Mouse (Mus musculus): Measurements from ENCODE around the gene Lhfpl3. TPM values are rescaled to one million over a fixed set of nuclear protein-coding genes. Genes with fewer than 3 reads are reported as not detected.

The Lhfpl3 gene
- polyA plus RNA-seq, 1 experiment from 2014 or later, result 0.24 TPM

GRCm38 (mm10) chr5:23114249-23114648 is 368.4 kb downstream of the Lhfpl3 start:
- Histone ChIP-seq H3K36me3 (ENCODE audit: control insufficient read depth, insufficient read depth, low read length) (no peaks in the 10 kb centered on the region), H3K9me3 (ENCODE audit: control insufficient read depth, low read length) (no peaks in the 10 kb centered on the region), H3K4me2 (ENCODE audit: low read depth, severe bottlenecking) (no peak overlapping the region), H3K27me3 (ENCODE audit: control insufficient read depth, insufficient read depth, low read length) (no peaks in the 10 kb centered on the region), H3K27ac (replicated peaks; ENCODE audit: low read depth, low read length) (no peak overlapping the region), H3K4me1 (ENCODE audit: control insufficient read depth, insufficient read depth, low read length) (no peaks in the 10 kb centered on the region), H3K4me3 (ENCODE audit: low read depth, low read length) (no peak overlapping the region), H3K9ac (ENCODE audit: low read length) (no peak overlapping the region)
- ATAC-seq (ENCODE audit: insufficient number of reproducible peaks, low FRiP score, low TSS enrichment, low read depth) (no peak), DNase-seq (ENCODE audit: low spot score) (no peak)
- 90% methylated on average over 4 of the region's 4 CpGs for WGBS

DNA sequence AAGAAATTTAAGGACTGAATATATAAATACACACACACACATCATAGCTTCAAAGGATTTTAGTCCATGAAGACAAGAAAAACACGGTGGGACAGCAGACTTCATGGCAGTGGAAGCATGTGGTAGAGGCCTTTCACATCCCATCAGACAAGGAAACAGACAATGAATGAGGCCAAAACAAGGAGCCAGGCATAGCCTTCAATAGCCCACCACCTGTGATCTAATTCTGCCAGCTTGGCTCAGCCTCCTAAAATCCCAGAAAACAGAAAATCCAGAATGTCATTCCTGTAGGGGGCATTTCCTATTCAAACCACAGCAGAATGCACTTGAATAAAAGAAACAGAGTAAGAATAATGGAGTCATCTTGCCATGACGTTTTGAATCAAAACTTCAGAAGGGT is 381.0 kb downstream of the Lhfpl3 start:
- 81% methylated on average over 2 of the region's 2 CpGs for WGBS
- DNase-seq (ENCODE audit: low spot score), result no peak
- no peaks in the 10 kb centered on the region for H3K36me3 ChIP-seq (ENCODE audit: control insufficient read depth, insufficient read depth, low read length)
- H3K4me2 ChIP-seq (ENCODE audit: low read depth, severe bottlenecking), result no peak overlapping the region
- no peak for ATAC-seq (ENCODE audit: insufficient number of reproducible peaks, low FRiP score, low TSS enrichment, low read depth)
- no peaks in the 10 kb centered on the region for H3K9me3 ChIP-seq (ENCODE audit: control insufficient read depth, low read length)
- H3K4me3 ChIP-seq (ENCODE audit: low read depth, low read length), result no peak overlapping the region
- no peaks in the 10 kb centered on the region for H3K4me1 ChIP-seq (ENCODE audit: control insufficient read depth, insufficient read depth, low read length)
- H3K27ac ChIP-seq (replicated peaks; ENCODE audit: low read depth, low read length), result no peak overlapping the region
- H3K27me3 ChIP-seq (ENCODE audit: control insufficient read depth, insufficient read depth, low read length), result no peaks in the 10 kb centered on the region
- H3K9ac ChIP-seq (ENCODE audit: low read length), result no peak overlapping the region

- ATAC-seq (ENCODE audit: insufficient number of reproducible peaks, low FRiP score, low TSS enrichment, low read depth) (no peak), DNase-seq (ENCODE audit: low spot score) (peak; percentile 27)
- H3K4me3 ChIP-seq (ENCODE audit: low read depth, low read length), result no peak overlapping the region
- no peak overlapping the region for H3K4me2 ChIP-seq (ENCODE audit: low read depth, severe bottlenecking)
- no peaks in the 10 kb centered on the region for H3K27me3 ChIP-seq (ENCODE audit: control insufficient read depth, insufficient read depth, low read length)
- H3K4me1 ChIP-seq (ENCODE audit: control insufficient read depth, insufficient read depth, low read length), result no peaks in the 10 kb centered on the region
- no peaks in the 10 kb centered on the region for H3K36me3 ChIP-seq (ENCODE audit: control insufficient read depth, insufficient read depth, low read length)
- H3K27ac ChIP-seq (replicated peaks; ENCODE audit: low read depth, low read length), result no peak overlapping the region
- no peaks in the 10 kb centered on the region for H3K9me3 ChIP-seq (ENCODE audit: control insufficient read depth, low read length)
- no peak overlapping the region for H3K9ac ChIP-seq (ENCODE audit: low read length)
- WGBS, result 39% methylated on average over 9 of the region's 9 CpGs
Observed at GRCm38 (mm10) chr5:23140183-23140921, 394.5 kb downstream of the Lhfpl3 start.

DNA sequence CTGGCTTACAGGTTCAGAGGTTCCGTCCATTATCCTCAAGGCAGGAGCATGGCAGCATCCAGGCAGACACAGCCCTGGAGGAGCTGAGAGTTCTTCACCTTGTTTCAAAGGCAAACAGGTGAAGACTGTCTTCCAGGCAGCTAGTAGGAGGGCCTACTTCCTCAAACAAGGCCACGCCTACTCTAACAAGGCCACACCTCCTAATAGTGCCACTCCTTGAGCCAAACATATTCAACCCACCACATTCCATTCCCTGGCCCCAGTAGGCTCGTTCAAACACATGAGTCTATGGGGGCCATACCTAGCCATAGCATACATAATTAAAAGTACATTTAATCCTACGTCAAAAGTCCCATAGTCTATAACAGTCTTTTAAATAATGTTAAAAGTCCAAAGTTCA is 407.4 kb downstream of the Lhfpl3 start:
- ATAC-seq (ENCODE audit: insufficient number of reproducible peaks, low FRiP score, low TSS enrichment, low read depth), result no peak
- no peaks in the 10 kb centered on the region for H3K9me3 ChIP-seq (ENCODE audit: control insufficient read depth, low read length)
- no peak for DNase-seq (ENCODE audit: low spot score)
- H3K36me3 ChIP-seq (ENCODE audit: control insufficient read depth, insufficient read depth, low read length), result no peaks in the 10 kb centered on the region
- H3K9ac ChIP-seq (ENCODE audit: low read length), result no peak overlapping the region
- 80% methylated on average over 4 of the region's 4 CpGs for WGBS
- H3K4me2 ChIP-seq (ENCODE audit: low read depth, severe bottlenecking), result no peak overlapping the region
- H3K4me1 ChIP-seq (ENCODE audit: control insufficient read depth, insufficient read depth, low read length), result no peaks in the 10 kb centered on the region
- no peak overlapping the region for H3K27ac ChIP-seq (replicated peaks; ENCODE audit: low read depth, low read length)
- H3K4me3 ChIP-seq (ENCODE audit: low read depth, low read length), result no peak overlapping the region
- no peaks in the 10 kb centered on the region for H3K27me3 ChIP-seq (ENCODE audit: control insufficient read depth, insufficient read depth, low read length)

DNA sequence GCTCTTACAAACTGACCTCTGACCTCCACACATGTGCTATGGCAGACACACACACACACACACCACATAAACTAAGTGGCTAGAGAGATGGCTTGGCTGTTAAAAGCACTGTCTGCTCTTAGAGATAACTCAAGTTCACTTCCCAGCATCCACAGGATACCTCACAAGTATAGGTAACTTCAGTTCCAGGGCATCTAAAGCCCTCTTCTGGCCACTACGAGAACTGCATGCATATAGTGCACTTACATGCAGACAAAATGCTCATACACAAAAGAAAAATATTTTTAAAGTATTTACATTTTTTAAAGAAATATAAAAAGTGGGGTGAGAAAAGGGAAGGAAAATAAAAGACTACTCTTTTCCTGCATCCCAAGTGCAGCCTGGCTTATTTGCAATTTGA is 408.6 kb downstream of the Lhfpl3 start:
- Histone ChIP-seq H3K9ac (ENCODE audit: low read length) (no peak overlapping the region), H3K4me3 (ENCODE audit: low read depth, low read length) (no peak overlapping the region), H3K4me1 (ENCODE audit: control insufficient read depth, insufficient read depth, low read length) (no peaks in the 10 kb centered on the region), H3K36me3 (ENCODE audit: control insufficient read depth, insufficient read depth, low read length) (no peaks in the 10 kb centered on the region), H3K4me2 (ENCODE audit: low read depth, severe bottlenecking) (no peak overlapping the region), H3K27ac (replicated peaks; ENCODE audit: low read depth, low read length) (no peak overlapping the region), H3K27me3 (ENCODE audit: control insufficient read depth, insufficient read depth, low read length) (no peaks in the 10 kb centered on the region), H3K9me3 (ENCODE audit: control insufficient read depth, low read length) (no peaks in the 10 kb centered on the region)
- 86% methylated on average over 1 of the region's 1 CpGs for WGBS
- ATAC-seq (ENCODE audit: insufficient number of reproducible peaks, low FRiP score, low TSS enrichment, low read depth) (no peak), DNase-seq (ENCODE audit: low spot score) (peak; percentile 28)

- DNase-seq (ENCODE audit: low spot score), result peak; percentile 7
- Histone ChIP-seq H3K36me3 (ENCODE audit: control insufficient read depth, insufficient read depth, low read length) (no peaks in the 10 kb centered on the region), H3K4me1 (ENCODE audit: control insufficient read depth, insufficient read depth, low read length) (no peaks in the 10 kb centered on the region), H3K4me2 (ENCODE audit: low read depth, severe bottlenecking) (no peak overlapping the region), H3K9ac (ENCODE audit: low read length) (no peak overlapping the region), H3K27me3 (ENCODE audit: control insufficient read depth, insufficient read depth, low read length) (no peaks in the 10 kb centered on the region), H3K4me3 (ENCODE audit: low read depth, low read length) (no peak overlapping the region), H3K27ac (replicated peaks; ENCODE audit: low read depth, low read length) (no peak overlapping the region), H3K9me3 (ENCODE audit: control insufficient read depth, low read length) (no peaks in the 10 kb centered on the region)
- no peak for ATAC-seq (ENCODE audit: insufficient number of reproducible peaks, low FRiP score, low TSS enrichment, low read depth)
- 40% methylated on average over 6 of the region's 6 CpGs for WGBS
Observed at GRCm38 (mm10) chr5:23165947-23166350, 420.1 kb downstream of the Lhfpl3 start.

GRCm38 (mm10) chr5:23166658-23167057 is 420.8 kb downstream of the Lhfpl3 start:
- H3K36me3 ChIP-seq (ENCODE audit: control insufficient read depth, insufficient read depth, low read length), result no peaks in the 10 kb centered on the region
- no peak overlapping the region for H3K27ac ChIP-seq (replicated peaks; ENCODE audit: low read depth, low read length)
- no peak overlapping the region for H3K4me2 ChIP-seq (ENCODE audit: low read depth, severe bottlenecking)
- no peaks in the 10 kb centered on the region for H3K9me3 ChIP-seq (ENCODE audit: control insufficient read depth, low read length)
- DNase-seq (ENCODE audit: low spot score), result peak; percentile 14
- no peak for ATAC-seq (ENCODE audit: insufficient number of reproducible peaks, low FRiP score, low TSS enrichment, low read depth)
- H3K9ac ChIP-seq (ENCODE audit: low read length), result no peak overlapping the region
- H3K4me3 ChIP-seq (ENCODE audit: low read depth, low read length), result no peak overlapping the region
- H3K4me1 ChIP-seq (ENCODE audit: control insufficient read depth, insufficient read depth, low read length), result no peaks in the 10 kb centered on the region
- H3K27me3 ChIP-seq (ENCODE audit: control insufficient read depth, insufficient read depth, low read length), result no peaks in the 10 kb centered on the region
- 90% methylated on average over 1 of the region's 1 CpGs for WGBS

DNA sequence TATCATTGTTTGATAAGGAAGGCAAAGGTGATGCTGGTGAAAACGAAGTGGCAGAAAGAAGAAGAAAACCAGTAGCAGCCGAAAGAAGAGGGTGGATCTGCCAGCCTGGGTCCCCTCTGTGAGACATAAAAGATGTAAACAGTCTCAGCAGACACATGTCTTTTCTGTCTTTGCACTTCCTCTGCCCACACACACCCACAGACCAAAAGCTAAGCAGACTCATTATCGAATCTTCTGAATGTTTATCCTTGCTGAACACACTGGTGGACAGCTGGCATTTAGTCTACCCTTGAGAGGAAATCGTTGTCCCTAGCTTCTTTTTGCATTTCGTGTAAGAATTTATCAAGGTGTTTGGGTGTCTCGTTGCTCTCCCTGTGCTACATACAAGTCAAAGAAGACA is 443.8 kb downstream of the Lhfpl3 start:
- no peak overlapping the region for H3K4me3 ChIP-seq (ENCODE audit: low read depth, low read length)
- no peaks in the 10 kb centered on the region for H3K36me3 ChIP-seq (ENCODE audit: control insufficient read depth, insufficient read depth, low read length)
- H3K9ac ChIP-seq (ENCODE audit: low read length), result no peak overlapping the region
- DNase-seq (ENCODE audit: low spot score) (no peak), ATAC-seq (ENCODE audit: insufficient number of reproducible peaks, low FRiP score, low TSS enrichment, low read depth) (no peak)
- H3K4me1 ChIP-seq (ENCODE audit: control insufficient read depth, insufficient read depth, low read length), result no peaks in the 10 kb centered on the region
- 84% methylated on average over 6 of the region's 6 CpGs for WGBS
- H3K9me3 ChIP-seq (ENCODE audit: control insufficient read depth, low read length), result no peaks in the 10 kb centered on the region
- no peak overlapping the region for H3K27ac ChIP-seq (replicated peaks; ENCODE audit: low read depth, low read length)
- H3K4me2 ChIP-seq (ENCODE audit: low read depth, severe bottlenecking), result no peak overlapping the region
- no peaks in the 10 kb centered on the region for H3K27me3 ChIP-seq (ENCODE audit: control insufficient read depth, insufficient read depth, low read length)

- DNase-seq (ENCODE audit: low spot score) (no peak), ATAC-seq (ENCODE audit: insufficient number of reproducible peaks, low FRiP score, low TSS enrichment, low read depth) (no peak)
- no peaks in the 10 kb centered on the region for H3K36me3 ChIP-seq (ENCODE audit: control insufficient read depth, insufficient read depth, low read length)
- no peak overlapping the region for H3K9ac ChIP-seq (ENCODE audit: low read length)
- no peak overlapping the region for H3K4me3 ChIP-seq (ENCODE audit: low read depth, low read length)
- H3K9me3 ChIP-seq (ENCODE audit: control insufficient read depth, low read length), result no peaks in the 10 kb centered on the region
- H3K27me3 ChIP-seq (ENCODE audit: control insufficient read depth, insufficient read depth, low read length), result no peaks in the 10 kb centered on the region
- no peak overlapping the region for H3K27ac ChIP-seq (replicated peaks; ENCODE audit: low read depth, low read length)
- 89% methylated on average over 4 of the region's 4 CpGs for WGBS
- no peak overlapping the region for H3K4me2 ChIP-seq (ENCODE audit: low read depth, severe bottlenecking)
- H3K4me1 ChIP-seq (ENCODE audit: control insufficient read depth, insufficient read depth, low read length), result no peaks in the 10 kb centered on the region
Observed at GRCm38 (mm10) chr5:23196879-23197278, 451.0 kb downstream of the Lhfpl3 start.
